Mouse (Mus musculus) liver, embryonic 16.5 days (tissue): ENCODE measurements at regions not wholly inside any gene's neighbourhood (a gene's known extent, or its start where the extent isn't known, plus 50 kb on each side); places are given as distances from the start of the nearest gene placed in this dataset.

Source experiments
- ATAC-seq: fragments of 200-750 bp; cut with Nextera tagmentation; 2 replicates; pipeline ENCODE4 v1.8.0; 2017; ENCODE audit warnings: low read depth, mild to moderate bottlenecking, moderate number of reproducible peaks, moderate library complexity
- H3K27ac ChIP-seq: fragments of 300-500 bp; sonication (generic); 2 replicates; pipeline ENCODE4 v1.5.1; 2014; ENCODE audit warnings: mild to moderate bottlenecking, low read length
- H3K27me3 ChIP-seq: fragments of 300-500 bp; sonication (generic); 2 replicates; pipeline ENCODE4 v1.6.1; 2014; ENCODE audit warnings: low read depth, low read length, mixed read lengths; ENCODE audit not compliant: control insufficient read depth, insufficient read depth
- H3K36me3 ChIP-seq: fragments of 300-500 bp; sonication (generic); 2 replicates; pipeline ENCODE4 v1.6.1; 2014; ENCODE audit warnings: mild to moderate bottlenecking; ENCODE audit not compliant: control insufficient read depth, insufficient read depth
- H3K4me1 ChIP-seq: fragments of 300-500 bp; sonication (generic); 2 replicates; pipeline ENCODE4 v1.6.1; 2014; ENCODE audit warnings: low read depth, low read length, mixed read lengths; ENCODE audit not compliant: control insufficient read depth
- H3K4me2 ChIP-seq: fragments of 300-500 bp; sonication (generic); 2 replicates; pipeline ENCODE4 v1.6.1; 2014; ENCODE audit warnings: low read depth, low read length, mixed read lengths
- H3K4me3 ChIP-seq: fragments of 300-500 bp; sonication (generic); 2 replicates; pipeline ENCODE4 v1.5.1; 2014; ENCODE audit warnings: low read depth, mild to moderate bottlenecking, low read length
- H3K9ac ChIP-seq: fragments of 300-500 bp; sonication (generic); 2 replicates; pipeline ENCODE4 v1.6.1; 2014; ENCODE audit warnings: low read depth, low read length
- H3K9me3 ChIP-seq: fragments of 300-500 bp; sonication (generic); replicated peaks from 2 replicates; pipeline ENCODE4 v1.6.1; 2016; ENCODE audit warnings: low read length; ENCODE audit not compliant: control insufficient read depth
- WGBS: fragments of 180-500 bp; shearing (Covaris S2); extraction: QIAGEN DNeasy Blood & Tissue Kit; methylation state at CpG from one replicate; pipeline ENCODE4 v1.1.7; 2014; ENCODE audit not compliant: insufficient replicate concordance; 5-methylcytosine and 5-hydroxymethylcytosine counted together

- no peak overlapping the region for H3K4me3 ChIP-seq
- H3K4me1 ChIP-seq = no peaks in the 10 kb centered on the region
- no peak for ATAC-seq
- no peak overlapping the region for H3K9ac ChIP-seq
- H3K27me3 ChIP-seq = no peaks in the 10 kb centered on the region; the same call in 1 of the 2 replicates
- no peaks in the 10 kb centered on the region for H3K9me3 ChIP-seq
- WGBS = 45% methylated on average over 2 of the region's 2 CpGs
- no peak overlapping the region for H3K27ac ChIP-seq
- H3K4me2 ChIP-seq = no peak overlapping the region
- H3K36me3 ChIP-seq = no peaks in the 10 kb centered on the region
Observed at GRCm38 (mm10) chrX:140164859-140165258, 102.2 kb downstream of the Pih1h3b start.

DNA sequence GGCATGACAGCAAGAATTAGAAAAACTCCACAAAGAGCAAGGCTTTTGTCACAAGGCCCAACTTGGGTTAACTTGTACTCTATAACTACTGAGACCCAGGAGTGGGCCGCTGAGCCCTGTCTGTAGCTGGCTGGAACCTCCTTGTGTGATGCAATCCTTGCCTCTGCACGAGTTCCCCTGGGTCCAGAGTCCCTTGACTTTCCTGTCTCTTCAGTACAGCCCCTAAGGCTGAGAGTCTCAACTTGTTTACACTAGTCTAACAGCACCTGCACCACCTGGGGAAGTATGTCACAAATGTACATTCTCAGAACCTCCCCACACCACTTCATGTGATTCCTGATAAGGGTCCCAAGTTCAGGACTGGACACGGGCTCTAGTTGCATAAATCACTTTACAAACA is 103.3 kb downstream of the Pih1h3b start:
- H3K4me2 ChIP-seq = no peak overlapping the region
- no peak overlapping the region for H3K9ac ChIP-seq
- no peak overlapping the region for H3K27ac ChIP-seq
- H3K4me3 ChIP-seq = no peak overlapping the region
- 48% methylated on average over 3 of the region's 3 CpGs for WGBS
- H3K4me1 ChIP-seq = no peaks in the 10 kb centered on the region
- peak; percentile 77 for ATAC-seq
- H3K9me3 ChIP-seq = no peaks in the 10 kb centered on the region
- H3K36me3 ChIP-seq = no peaks in the 10 kb centered on the region
- no peaks in the 10 kb centered on the region; the same call in 1 of the 2 replicates for H3K27me3 ChIP-seq

DNA sequence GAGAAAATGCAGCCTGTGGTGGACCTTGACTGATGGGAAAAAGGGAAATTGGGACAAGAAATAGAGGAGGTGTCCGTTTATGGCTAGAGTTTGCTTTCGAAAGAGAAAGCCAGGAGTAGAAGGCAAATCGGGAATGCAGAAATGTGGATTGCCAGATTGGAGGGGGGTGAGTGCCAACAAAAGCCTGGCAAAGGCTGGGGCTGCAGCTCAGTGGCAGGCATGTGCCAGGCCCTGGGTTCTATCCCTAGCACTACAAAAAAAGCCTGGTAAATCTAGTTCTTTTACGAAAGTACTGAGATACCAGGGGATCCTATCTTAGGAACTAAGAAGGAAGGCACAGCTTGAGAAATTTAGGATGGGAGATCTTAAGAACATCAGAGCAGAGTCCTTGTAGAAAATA is 117.2 kb downstream of the Pih1h3b start:
- ATAC-seq = no peak
- Histone ChIP-seq H3K9me3 (no peaks in the 10 kb centered on the region), H3K27ac (no peak overlapping the region), H3K4me3 (no peak overlapping the region), H3K4me2 (no peak overlapping the region), H3K4me1 (no peaks in the 10 kb centered on the region), H3K36me3 (no peaks in the 10 kb centered on the region), H3K27me3 (no peaks in the 10 kb centered on the region), H3K9ac (no peak overlapping the region)
- 59% methylated on average over 4 of the region's 4 CpGs for WGBS

DNA sequence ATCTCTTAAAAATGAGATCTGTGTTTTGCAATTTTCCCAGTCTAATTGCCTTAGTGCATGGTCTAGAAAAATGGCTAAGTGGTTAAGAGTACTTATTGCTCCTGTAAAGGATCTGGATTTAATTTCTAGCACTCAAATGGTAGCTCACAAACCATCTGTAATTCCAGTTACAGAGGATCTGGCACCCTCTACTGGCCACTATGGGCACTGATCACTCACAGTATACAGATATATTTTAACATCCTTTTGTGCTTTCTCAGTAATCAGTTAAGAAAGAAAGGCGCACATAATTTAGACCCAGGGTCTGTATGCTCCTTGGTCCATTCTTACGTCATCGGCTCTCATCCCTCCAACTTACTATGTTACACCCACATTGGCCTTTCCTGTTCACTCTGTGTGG is 120.3 kb downstream of the Pih1h3b start:
- Histone ChIP-seq H3K4me3 (no peak overlapping the region), H3K27me3 (no peaks in the 10 kb centered on the region), H3K9me3 (no peaks in the 10 kb centered on the region), H3K36me3 (no peaks in the 10 kb centered on the region), H3K4me1 (no peaks in the 10 kb centered on the region), H3K27ac (no peak overlapping the region), H3K9ac (no peak overlapping the region), H3K4me2 (no peak overlapping the region)
- WGBS = 75% methylated on average over 3 of the region's 3 CpGs
- no peak for ATAC-seq

- Histone ChIP-seq H3K27me3 (no peaks in the 10 kb centered on the region; the same call in 1 of the 2 replicates), H3K27ac (no peak overlapping the region), H3K4me2 (no peak overlapping the region), H3K36me3 (no peaks in the 10 kb centered on the region), H3K9me3 (no peaks in the 10 kb centered on the region), H3K4me1 (no peaks in the 10 kb centered on the region), H3K4me3 (no peak overlapping the region), H3K9ac (no peak overlapping the region)
- no peak for ATAC-seq
- WGBS = 56% methylated on average over 3 of the region's 3 CpGs
Observed at GRCm38 (mm10) chrX:140203676-140204075, 138.4 kb upstream of the Frmpd3 start.

DNA sequence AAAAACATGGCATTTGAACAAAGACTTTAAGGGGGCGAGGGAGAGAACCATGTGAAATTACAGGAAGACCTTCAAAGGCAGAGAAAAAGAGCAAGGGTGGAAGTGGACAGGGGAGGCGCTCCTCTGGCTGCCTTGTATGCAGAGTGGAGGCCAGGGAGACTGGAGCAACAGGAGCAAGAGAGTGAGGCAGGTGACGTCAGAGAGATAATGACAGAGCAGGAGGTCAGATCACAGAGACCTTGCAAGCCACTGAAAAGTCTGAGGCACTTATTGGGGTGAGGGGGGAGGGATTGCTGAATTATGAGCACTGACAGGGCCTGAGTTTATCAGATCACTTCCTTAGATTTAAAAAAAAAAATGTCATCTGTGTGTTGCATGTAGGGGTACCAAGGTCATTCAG is 133.3 kb upstream of the Frmpd3 start:
- no peak overlapping the region for H3K27ac ChIP-seq
- 42% methylated on average over 3 of the region's 3 CpGs for WGBS
- H3K4me2 ChIP-seq = no peak overlapping the region
- no peaks in the 10 kb centered on the region for H3K4me1 ChIP-seq
- H3K4me3 ChIP-seq = no peak overlapping the region
- ATAC-seq = no peak
- H3K36me3 ChIP-seq = no peaks in the 10 kb centered on the region
- no peaks in the 10 kb centered on the region for H3K9me3 ChIP-seq
- H3K27me3 ChIP-seq = no peaks in the 10 kb centered on the region; the same call in 1 of the 2 replicates
- no peak overlapping the region for H3K9ac ChIP-seq

DNA sequence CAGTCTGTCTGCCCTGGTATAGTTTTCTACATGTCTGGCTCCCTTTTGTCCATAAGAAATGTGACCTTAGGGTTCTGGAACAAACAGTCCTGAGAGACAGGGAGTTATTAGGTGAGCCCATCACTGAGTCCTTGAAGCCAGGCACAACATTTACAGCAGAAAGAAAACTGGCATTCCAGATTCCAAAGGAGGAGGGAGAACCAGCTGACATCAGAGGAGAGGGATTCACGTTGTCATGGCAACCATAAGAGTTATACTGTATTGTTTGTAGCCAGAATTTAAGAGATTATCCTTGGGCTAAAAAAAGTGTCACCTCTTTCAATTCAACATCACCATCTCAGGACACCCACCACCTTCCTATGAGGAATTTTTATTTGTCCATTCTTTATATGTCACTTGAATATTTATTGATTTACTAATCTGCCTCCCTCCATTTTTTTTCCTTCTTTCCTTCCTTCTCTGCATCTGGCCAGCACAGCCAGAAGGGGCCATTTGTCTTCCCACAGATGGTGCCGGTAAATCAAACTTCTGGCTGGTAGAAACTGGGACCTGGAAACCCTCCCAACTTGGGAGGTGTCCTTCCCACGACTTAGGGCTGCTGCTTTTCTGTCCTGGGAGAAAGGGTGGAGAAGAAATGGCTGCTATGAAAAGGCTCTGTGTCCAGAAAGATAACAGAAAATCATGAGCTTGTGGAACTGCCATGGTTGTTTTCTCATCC is 129.3 kb upstream of the Frmpd3 start:
- Histone ChIP-seq H3K9me3 (no peaks in the 10 kb centered on the region), H3K27ac (no peak overlapping the region), H3K36me3 (no peaks in the 10 kb centered on the region), H3K27me3 (no peaks in the 10 kb centered on the region), H3K4me2 (no peak overlapping the region), H3K4me3 (no peak overlapping the region), H3K4me1 (no peaks in the 10 kb centered on the region), H3K9ac (no peak overlapping the region)
- 33% methylated on average over 3 of the region's 3 CpGs for WGBS
- no peak for ATAC-seq

- WGBS = 34% methylated on average over 4 of the region's 4 CpGs
- no peak for ATAC-seq
Observed at GRCm38 (mm10) chrX:140214198-140214849, 127.7 kb upstream of the Frmpd3 start.

DNA sequence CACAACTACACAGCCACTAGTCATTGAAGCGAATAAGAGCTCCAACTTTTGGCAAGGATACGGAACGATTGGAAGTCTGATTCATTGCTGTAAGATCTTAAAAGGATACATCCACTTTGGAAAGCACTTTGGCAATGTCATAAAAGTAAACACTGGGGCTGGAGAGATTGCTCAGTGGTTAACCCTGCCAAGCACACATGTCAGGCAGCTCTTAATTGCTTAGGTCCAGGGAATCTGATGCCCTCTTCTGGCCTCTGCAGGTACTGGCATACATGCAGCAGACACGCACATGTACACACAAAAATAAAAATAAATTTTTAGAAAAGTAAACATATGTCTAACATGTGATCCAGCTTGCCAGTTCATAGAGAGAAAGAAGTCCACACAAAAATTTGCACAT is 86.3 kb upstream of the Frmpd3 start:
- Histone ChIP-seq H3K36me3 (no peaks in the 10 kb centered on the region), H3K9me3 (no peaks in the 10 kb centered on the region), H3K4me2 (no peak overlapping the region), H3K27ac (no peak overlapping the region), H3K4me1 (no peaks in the 10 kb centered on the region), H3K9ac (no peak overlapping the region), H3K27me3 (no peaks in the 10 kb centered on the region), H3K4me3 (no peak overlapping the region)
- ATAC-seq = no peak
- WGBS = 67% methylated on average over 4 of the region's 4 CpGs

More at GRCm38 (mm10) chrX:140214198-140214849, 127.7 kb upstream of the Frmpd3 start:
- no peaks in the 10 kb centered on the region for H3K36me3 ChIP-seq
- no peaks in the 10 kb centered on the region for H3K27me3 ChIP-seq
- no peaks in the 10 kb centered on the region for H3K4me1 ChIP-seq
- H3K27ac ChIP-seq = no peak overlapping the region
- no peak overlapping the region for H3K4me3 ChIP-seq
- no peak overlapping the region for H3K4me2 ChIP-seq
- H3K9me3 ChIP-seq = no peaks in the 10 kb centered on the region
- H3K9ac ChIP-seq = no peak overlapping the region
